Mouse (Mus musculus) gastrocnemius, postnatal 14 days (tissue): ENCODE results near the gene Stip1. TPM values are rescaled to one million over a fixed set of nuclear protein-coding genes. Genes with fewer than 3 reads are reported as not detected.
"Not testable (repeated sequence)": the region's sequence is repeated elsewhere in the genome, so short reads cannot be mapped to it uniquely, and the experiment has no call there.

ENCODE experiments used
- DNase-seq: peaks from one replicate; pipeline ENCODE4 v3.0.0; 2021; ENCODE audit warnings: mixed read lengths
- intact Hi-C: fragments of 180-260 bp; cut with DNase I; formaldehyde crosslinking; loops from one replicate; pipeline ENCODE4 v1.15.1; 2025; ENCODE audit warnings: low total_unique reads
- long read RNA-seq, 2 experiments: library from polyadenylated mRNA; stranded (forward); transcript quantifications; one replicate each; pipeline ENCODE4 v2.0.0; 2021
- total RNA-seq, 2 experiments: library from RNA; stranded (reverse); gene quantifications; 2 replicates each; pipeline ENCODE4 v1.2.3; 2021

The Stip1 gene
- total RNA-seq, result 10 to 100 TPM; 80.3 to 92.4 TPM
- long read RNA-seq, experiment 1, transcript Stip1-201 (14 exons, 2,108 nt), result major isoform, 81 of 90 reads
- long read RNA-seq, experiment 1, partial matches to known transcripts, result 6 of 90 reads
- long read RNA-seq, experiment 1, other reads (novel, unspliced or antisense), result 3 of 90 reads
- long read RNA-seq, experiment 2, transcript Stip1-201 (14 exons, 2,108 nt), result major isoform, 104 of 108 reads
- long read RNA-seq, experiment 2, partial matches to known transcripts, result 3 of 108 reads
- long read RNA-seq, experiment 2, other reads (novel, unspliced or antisense), result 1 of 108 reads

DNA sequence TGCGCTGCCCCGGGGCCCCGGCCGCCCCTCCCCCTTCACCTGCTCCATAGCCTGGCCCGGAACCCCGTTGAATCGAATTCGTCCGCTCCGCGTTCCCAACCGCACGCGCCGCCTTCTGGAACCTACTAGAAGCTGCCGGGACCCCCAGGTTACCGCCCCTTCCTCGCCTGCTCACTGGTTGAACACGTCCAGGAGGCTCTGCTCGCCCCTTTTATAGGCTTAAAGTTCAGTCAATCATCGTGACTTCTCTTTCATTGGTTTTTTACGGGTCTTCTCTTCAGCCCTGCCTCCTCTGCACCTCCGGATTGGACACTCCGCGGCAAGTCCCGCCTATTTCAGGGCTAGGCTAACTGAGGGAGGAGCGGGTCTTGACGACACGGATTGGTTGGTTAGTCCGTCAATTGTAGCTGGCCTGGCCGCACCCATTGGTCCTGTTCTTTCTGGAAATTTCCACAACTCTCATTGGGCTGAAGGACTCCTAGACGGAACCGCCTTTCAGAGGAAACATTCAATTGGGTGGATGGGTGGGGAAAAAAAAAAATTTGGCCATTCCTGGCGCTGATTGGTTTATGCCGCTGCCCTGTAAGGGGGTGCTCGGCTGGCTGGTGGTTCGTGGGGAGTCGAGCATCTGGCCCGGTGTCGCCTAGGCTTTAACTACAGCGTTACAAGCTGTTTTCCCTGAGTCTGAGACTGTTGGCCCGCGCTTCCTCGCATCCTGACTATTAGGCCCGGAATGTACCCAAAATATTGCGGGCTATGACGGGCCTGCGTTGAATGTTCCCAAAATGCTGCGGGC lies at the start of gene Stip1:
Stip1 (minus strand) TSS at position 127 of the 796 bp plus-strand sequence.
- peak; percentile 99 for DNase-seq
- intact Hi-C loops, result no loop called here

- DNase-seq, result no peak
- intact Hi-C loops, result no loop called here
Observed at GRCm38 (mm10) chr19:7089050-7089449, 49.3 kb upstream of the Stip1 start.

DNA sequence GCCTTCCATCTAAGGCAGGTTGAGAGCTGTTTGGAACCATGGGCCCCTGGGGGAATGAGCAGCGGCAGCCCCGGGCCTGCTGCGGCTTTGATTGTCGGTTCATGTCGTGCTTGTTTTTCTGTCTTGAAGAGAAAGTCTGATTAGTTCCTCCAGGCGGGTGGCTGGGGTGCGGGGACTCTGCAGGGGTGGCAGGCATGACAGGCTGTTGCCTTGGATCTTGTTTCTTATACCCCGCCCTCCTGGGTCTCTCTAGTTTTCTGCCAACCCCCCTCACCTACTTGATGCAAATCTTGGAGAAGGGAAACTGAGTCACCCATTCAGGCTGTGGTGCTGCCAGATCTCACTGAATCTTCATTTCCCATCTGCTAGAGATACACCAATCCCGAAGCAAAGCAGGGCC lies 48.8 kb upstream of the Stip1 start:
- intact Hi-C loops, result no loop called here
- no peak for DNase-seq

GRCm38 (mm10) chr19:7084734-7085133 lies 45.0 kb upstream of the Stip1 start:
- no peak for DNase-seq
- intact Hi-C loops, result no loop called here

GRCm38 (mm10) chr19:7083035-7083794 lies 43.4 kb upstream of the Stip1 start:
- no peak for DNase-seq
- intact Hi-C loops, result no loop called here

- DNase-seq, result no peak
- intact Hi-C loops, result no loop called here
Observed at GRCm38 (mm10) chr19:7081516-7082266, 41.9 kb upstream of the Stip1 start.

GRCm38 (mm10) chr19:7078271-7078670 lies 38.5 kb upstream of the Stip1 start:
- no peak for DNase-seq
- intact Hi-C loops, result no loop called here

- no peak for DNase-seq
Observed at GRCm38 (mm10) chr19:7077666-7078065, 37.9 kb upstream of the Stip1 start.

GRCm38 (mm10) chr19:7075336-7075735 lies 35.6 kb upstream of the Stip1 start:
- intact Hi-C loops, DNase-seq: not testable (repeated sequence)

More at GRCm38 (mm10) chr19:7077666-7078065, 37.9 kb upstream of the Stip1 start:
- intact Hi-C loops, result no loop called here

GRCm38 (mm10) chr19:7073997-7074781 lies 34.4 kb upstream of the Stip1 start:
- intact Hi-C loops, result loop anchor here (5.0 kb wide), 1 partner anchor 33 kb away; the partner anchor contains the start of gene Flrt1
- DNase-seq, result no peak

DNA sequence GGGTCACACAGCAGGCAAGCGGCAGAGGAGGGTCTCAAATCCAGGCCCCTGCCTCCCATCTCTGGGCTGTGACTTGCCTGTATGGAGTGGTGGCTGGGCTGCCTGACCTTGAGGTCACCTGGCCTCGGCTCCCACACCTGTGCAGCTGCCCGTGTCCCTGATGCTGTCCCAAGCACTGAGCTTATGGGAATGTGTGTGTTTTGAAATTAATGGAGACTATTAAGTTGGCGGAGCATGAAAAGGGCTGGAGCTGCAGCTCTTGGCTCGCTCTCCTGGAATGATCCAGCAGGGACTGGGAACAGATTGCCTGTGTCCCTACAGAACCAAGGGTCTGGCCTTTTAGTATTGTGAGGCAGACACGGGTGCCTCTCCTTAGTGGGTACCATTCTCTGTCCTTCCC lies 32.5 kb upstream of the Stip1 start:
- no peak for DNase-seq
- intact Hi-C loops, result loop anchor here (5.0 kb wide), 1 partner anchor 35 kb away; the partner anchor contains the start of gene Flrt1

DNA sequence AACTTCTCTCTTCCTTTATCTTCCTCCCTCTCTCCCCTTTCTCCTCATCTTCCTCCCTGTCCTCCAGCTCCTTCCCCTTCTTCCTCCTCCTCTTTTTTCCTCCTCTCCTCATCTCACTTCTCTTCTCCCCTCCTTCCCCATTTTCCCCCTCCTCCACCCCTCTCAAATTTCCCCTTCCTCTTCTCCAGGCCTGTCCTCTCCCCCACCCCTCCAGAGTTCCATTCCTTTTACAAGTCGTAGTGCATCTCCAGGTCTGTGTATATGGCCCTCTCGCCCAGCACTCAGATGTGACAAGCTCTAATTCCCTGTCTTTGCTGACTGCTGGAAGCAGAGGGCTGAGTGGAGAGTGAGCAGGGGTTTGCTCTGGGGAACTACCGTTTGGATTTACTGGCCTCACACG lies 31.0 kb upstream of the Stip1 start:
- no peak for DNase-seq
- intact Hi-C loops, result loop anchor here (5.0 kb wide), 1 partner anchor 37 kb away; the partner anchor contains the start of gene Flrt1

- peak; percentile 70 for DNase-seq
- intact Hi-C loops, result loop anchor here (5.0 kb wide), 1 partner anchor 37 kb away; the partner anchor contains the start of gene Flrt1
Observed at GRCm38 (mm10) chr19:7069781-7070763, 30.3 kb upstream of the Stip1 start.

GRCm38 (mm10) chr19:7068661-7069531 lies 29.1 kb upstream of the Stip1 start:
- intact Hi-C loops, result no loop called here

DNA sequence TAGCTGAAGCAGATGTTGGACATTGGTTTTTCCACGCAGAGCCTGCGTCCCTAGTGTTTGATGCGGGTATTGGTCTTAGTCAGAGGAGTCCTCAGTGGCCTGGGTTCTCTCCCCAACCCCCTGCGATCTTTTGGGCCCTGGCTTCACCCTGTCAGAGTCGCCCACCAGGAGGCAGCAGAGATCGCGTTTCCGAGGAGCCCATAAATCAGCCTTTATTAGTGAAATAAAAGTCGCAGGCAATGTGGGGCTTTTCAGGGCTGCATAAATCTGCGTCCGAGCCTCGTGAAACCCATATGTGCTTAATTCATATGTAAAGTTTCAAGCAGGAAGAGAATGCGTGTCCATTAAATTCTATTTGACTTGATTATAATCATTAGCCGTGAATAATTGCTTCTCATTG lies 28.4 kb upstream of the Stip1 start:
- peak; percentile 81 for DNase-seq
- intact Hi-C loops, result no loop called here

More at GRCm38 (mm10) chr19:7068661-7069531, 29.1 kb upstream of the Stip1 start:
- DNase-seq, result peak; percentile 35

- DNase-seq, result no peak
- intact Hi-C loops, result loop anchor here (2.0 kb wide), 1 partner anchor 129 kb away; no protein-coding TSS in a partner anchor
Observed at GRCm38 (mm10) chr19:7067344-7068050, 27.7 kb upstream of the Stip1 start.
